ENCODE assay signal across 20 mouse cellular contexts in the genomic region with DNA sequence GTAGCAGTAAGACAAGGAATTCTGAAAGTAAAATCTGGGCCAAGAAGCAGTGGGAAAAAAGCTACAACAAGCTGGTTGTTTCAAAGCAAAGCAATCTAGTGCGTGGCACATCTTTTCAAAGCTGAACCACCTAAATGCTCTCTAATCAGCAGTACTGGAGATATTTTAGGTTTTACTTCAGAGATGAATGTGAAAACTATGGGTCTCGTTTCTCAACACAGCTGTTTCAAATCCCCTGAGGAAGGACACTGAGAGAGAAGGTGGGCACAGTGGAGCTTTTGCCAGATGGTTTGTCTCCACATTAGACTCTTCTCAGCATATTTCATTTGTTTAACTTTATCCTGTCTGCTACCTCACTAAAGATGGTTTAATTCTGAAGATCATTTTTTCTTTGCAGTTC.
A peak's percentile ranks its signal among the peaks of the same experiment; 100 is the strongest.
DNase-seq lines count a peak whose midpoint lies in the region; TF ChIP-seq lines count a peak whose summit lies in the region.
"Had no signal": no experiment of that assay in that cellular context is flagged by ENCODE, and none has a peak within 500 bp of the region (broad histone marks: within the 10 kb centered on the region; RNA-seq: fewer than 3 reads in every experiment).

No protein-coding gene starts in this region.

- TF ChIP-seq POLR2A in lung, adult 2 months (IDR thresholded peaks at IDR 0.05; ENCODE audit: borderline replicate concordance, extremely low read depth, low read depth, low read length) = no peak

- no peak overlapping the region for H3K4me3 ChIP-seq in lung, adult 2 months (replicated peaks; ENCODE audit: extremely low read depth, low read depth, low read length)
- H3K4me3 ChIP-seq: embryonic facial prominence, embryonic 12.5 days; forebrain, embryonic 15.5 days; heart, embryonic 10.5 days; hindbrain, embryonic 13.5 days had no signal

- intact Hi-C loops in left cerebral cortex, postnatal 10 days (cut with DNase I) = no loop called here

- H3K4me1 ChIP-seq in lung, adult 2 months (ENCODE audit: control insufficient read depth, insufficient read depth, low read length) = no peaks in the 10 kb centered on the region
- H3K4me1 ChIP-seq: embryonic facial prominence, embryonic 12.5 days; forebrain, embryonic 15.5 days; heart, embryonic 10.5 days; hindbrain, embryonic 13.5 days had no signal

- no peak for TF ChIP-seq CTCF in lung, adult 2 months (IDR thresholded peaks at IDR 0.05; ENCODE audit: insufficient read depth, low read length)

- peak; percentile 1 for DNase-seq in left cerebral cortex, adult 11 months (ENCODE audit: low spot score)
- no peak for DNase-seq in left cerebral cortex, postnatal 10 days (ENCODE audit: extremely low spot score in 1 of 2, low spot score in 2 of 2)
- peak; percentile 2 for DNase-seq in right cerebral cortex, postnatal 25 days
- no peak for DNase-seq in right cerebral cortex, postnatal 4 days
- peak; percentile 0 to 8 for DNase-seq in left cerebral cortex, adult 9 months (ENCODE audit: low spot score in 2 of 2)
- DNase-seq in right cerebral cortex, postnatal 36 days (ENCODE audit: low spot score in 2 of 2) = peak; percentile 0
- DNase-seq in urinary bladder, adult 18-20 months (ENCODE audit: low spot score in 2 of 2) = no peak
- DNase-seq in lung, adult 2 months = no peak
- DNase-seq: adrenal gland, adult 8-10 months; adrenal gland, postnatal 36 days; cerebellum, adult 11 months; cerebellum, adult 8-10 months; cerebellum, postnatal 14 days; gastrocnemius, postnatal 36 days; heart, adult 11 months; heart, postnatal 14 days had no signal

- WGBS in lung, adult 2 months = 65% methylated on average over 2 of the region's 2 CpGs

Comparison
In these comparisons a context has a peak if more than half of its experiments do, and no peak if none do; other contexts are left out.
1. DNase-seq: peak in left cerebral cortex, adult 11 months (single experiment), right cerebral cortex, postnatal 25 days (single experiment), left cerebral cortex, adult 9 months (2 of 2) and right cerebral cortex, postnatal 36 days (2 of 2); none in left cerebral cortex, postnatal 10 days (0 of 2), right cerebral cortex, postnatal 4 days (single experiment), urinary bladder, adult 18-20 months (0 of 2) and lung, adult 2 months (single experiment).